Mouse (Mus musculus) adrenal gland, adult 2 months (tissue): ENCODE results near the gene D630003M21Rik. TPM values are rescaled to one million over a fixed set of nuclear protein-coding genes. Genes with fewer than 3 reads are reported as not detected.

Source experiments
- DNase-seq: peaks from one replicate; pipeline ENCODE4 v3.0.0; 2021
- long read RNA-seq: library from polyadenylated mRNA; stranded (forward); transcript quantifications from one replicate; pipeline ENCODE4 v2.0.0, GENCODE M21; 2021
- polyA plus RNA-seq: library from polyadenylated mRNA; depleted of rRNA; stranded (reverse); fragments of >200 nt; gene quantifications from 2 replicates; pipeline ENCODE4 v1.2.3, GENCODE M21; 2012; rRNA removed
- total RNA-seq, 2 experiments: library from RNA; stranded (reverse); gene quantifications; 2 replicates each; pipeline ENCODE4 v1.2.3; 2021

Gene D630003M21Rik
- total RNA-seq: 1 to 10 TPM; 1.4 to 4.1 TPM
- 3.1 and 6.5 TPM in 2 replicates for polyA plus RNA-seq
- long read RNA-seq, partial matches to known transcripts: 0 of 6 reads
- long read RNA-seq, other reads (novel, unspliced or antisense): 3 of 6 reads

GRCm38 (mm10) chr2:158228670-158229502 is at the start of gene D630003M21Rik:
TSS of gene D630003M21Rik (minus strand) at chr2:158229222.
- DNase-seq: peak; percentile 29

GRCm38 (mm10) chr2:158276878-158277277 is 47.9 kb upstream of the D630003M21Rik start:
- no peak for DNase-seq

DNA sequence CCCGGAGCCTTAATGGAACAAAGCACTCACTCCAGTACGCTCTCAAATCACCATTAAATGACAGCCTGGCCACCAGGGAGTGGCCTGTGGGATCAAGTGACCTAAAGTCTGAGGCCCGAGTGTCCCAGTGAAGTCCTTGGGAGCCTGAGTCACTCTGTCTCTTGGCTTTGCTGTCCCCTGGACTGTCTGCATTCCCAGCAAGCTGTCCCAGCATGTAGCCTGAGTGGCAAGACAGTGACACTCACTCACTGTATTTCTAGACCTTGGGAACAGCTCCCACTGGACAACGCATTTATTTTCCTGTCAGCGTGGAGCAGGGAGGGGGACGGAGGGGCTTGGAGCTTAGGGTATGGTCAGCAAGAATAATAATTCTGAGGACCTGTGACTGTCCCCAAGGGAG is 47.4 kb upstream of the D630003M21Rik start:
- DNase-seq: peak; percentile 86

GRCm38 (mm10) chr2:158275811-158276210 is 46.8 kb upstream of the D630003M21Rik start:
- no peak for DNase-seq

- peak; percentile 11 for DNase-seq
These were observed 46.3 kb upstream of the D630003M21Rik start for GRCm38 (mm10) chr2:158275349-158275748.

DNA sequence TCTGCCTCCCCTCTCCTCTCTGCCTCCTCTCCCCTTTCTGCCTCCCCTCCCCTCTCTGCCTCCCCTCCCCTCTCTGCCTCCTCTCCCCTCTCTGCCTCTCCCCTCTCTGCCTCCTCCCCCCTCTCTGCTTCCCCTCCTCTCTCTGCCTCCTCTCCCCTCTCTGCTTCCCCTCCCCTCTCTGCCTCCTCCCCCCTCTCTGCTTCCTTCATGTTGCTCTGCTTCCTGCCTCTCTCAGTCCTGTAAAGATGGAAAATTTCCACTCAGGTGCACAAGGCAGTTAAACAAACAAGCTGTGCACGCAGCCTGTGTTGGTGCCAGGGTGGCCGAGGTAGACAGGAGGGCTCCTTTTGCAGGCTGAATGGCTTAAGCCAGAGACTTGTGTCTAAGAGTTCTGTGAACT is 44.6 kb upstream of the D630003M21Rik start:
- DNase-seq: no peak

DNA sequence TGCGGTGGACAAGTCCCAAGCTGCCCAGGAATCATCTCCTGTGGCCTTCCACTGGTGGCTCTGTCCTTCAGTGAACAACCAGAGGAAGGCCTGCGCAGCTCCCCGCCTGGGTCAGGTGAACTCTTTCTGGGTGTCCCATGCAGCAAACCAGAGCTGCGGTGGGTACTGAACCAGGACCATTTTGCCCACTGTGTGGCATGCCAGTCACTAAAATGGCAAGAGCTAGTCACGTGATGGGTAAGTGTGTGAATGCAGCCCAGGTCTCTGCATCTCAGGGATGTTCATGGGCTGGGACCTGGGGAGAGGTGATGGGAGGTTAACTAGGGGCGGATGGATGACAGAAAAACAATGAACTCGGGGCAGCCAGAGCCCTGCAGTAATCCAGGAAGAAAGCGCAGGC is 41.0 kb upstream of the D630003M21Rik start:
- DNase-seq: no peak

- DNase-seq: no peak
These were observed 35.9 kb upstream of the D630003M21Rik start for GRCm38 (mm10) chr2:158264877-158265276.

DNA sequence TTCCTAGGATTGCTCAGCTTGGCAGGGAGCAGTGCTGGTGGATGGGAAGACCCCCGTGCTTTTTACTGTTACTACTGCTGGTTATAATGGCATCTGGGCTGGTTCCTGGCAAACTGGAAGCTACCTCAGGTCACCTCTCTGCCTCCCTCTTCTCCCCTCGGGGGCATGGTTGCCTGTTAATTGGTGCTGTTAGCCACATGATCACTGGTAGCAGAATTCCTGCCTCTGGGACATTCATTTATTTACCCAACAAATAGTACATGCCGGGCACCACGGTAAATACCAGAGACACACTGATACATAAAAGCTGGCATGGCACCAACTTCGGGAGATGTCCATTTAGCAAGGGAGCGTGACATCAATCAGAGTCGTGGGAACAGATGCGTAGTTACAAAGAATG is 30.5 kb upstream of the D630003M21Rik start:
- no peak for DNase-seq

GRCm38 (mm10) chr2:158258781-158259180 is 29.8 kb upstream of the D630003M21Rik start:
- DNase-seq: peak; percentile 64

- DNase-seq: no peak
These were observed 29.0 kb upstream of the D630003M21Rik start, which contains the start of gene Bpi for GRCm38 (mm10) chr2:158258005-158258418. TSS of gene Bpi (plus strand) at chr2:158258094.

DNA sequence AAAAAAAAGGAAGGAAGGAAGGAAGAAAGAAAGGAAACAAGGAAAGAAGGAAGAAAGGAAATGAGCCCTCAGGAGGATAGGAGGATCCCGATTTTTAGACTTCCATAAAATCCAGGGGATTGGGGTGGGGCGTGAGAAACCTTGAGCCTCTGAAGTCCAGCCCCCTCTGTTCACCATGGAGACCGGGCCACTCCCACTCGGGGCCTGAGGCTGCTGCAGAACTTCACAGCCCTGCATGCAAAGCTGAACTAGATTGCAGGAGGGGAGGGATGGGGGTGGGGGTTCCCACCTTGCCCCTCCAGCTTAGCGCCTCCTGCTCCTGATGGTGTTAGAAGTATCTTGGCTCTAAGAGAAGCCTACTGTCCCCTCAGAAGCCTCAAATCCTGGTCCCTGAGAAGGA is 27.9 kb upstream of the D630003M21Rik start:
- DNase-seq: peak; percentile 38

DNA sequence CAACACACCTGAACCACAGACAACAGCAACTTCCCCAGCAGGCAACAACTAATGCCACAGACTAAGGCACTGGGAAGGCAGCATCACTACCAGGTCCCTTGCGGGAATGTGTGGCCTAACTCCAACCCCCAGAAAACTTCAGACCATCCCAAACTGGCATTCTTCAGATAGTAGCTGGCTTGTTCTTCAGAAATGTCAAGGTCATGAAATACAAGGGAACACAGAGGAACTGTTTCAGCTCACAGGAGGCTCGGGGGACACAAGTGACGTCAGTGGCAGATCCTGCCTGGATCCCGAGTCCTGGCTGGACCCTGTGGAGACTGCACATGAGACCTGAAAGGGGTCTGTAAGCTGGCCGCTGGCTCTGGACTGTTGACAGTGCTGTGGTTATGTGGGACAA is 24.8 kb upstream of the D630003M21Rik start:
- DNase-seq: peak; percentile 62

GRCm38 (mm10) chr2:158250558-158250957 is 21.5 kb upstream of the D630003M21Rik start:
- no peak for DNase-seq

GRCm38 (mm10) chr2:158248318-158248717 is 19.3 kb upstream of the D630003M21Rik start:
- peak; percentile 61 for DNase-seq

GRCm38 (mm10) chr2:158247852-158248251 is 18.8 kb upstream of the D630003M21Rik start:
- no peak for DNase-seq

GRCm38 (mm10) chr2:158245072-158245817 is 16.2 kb upstream of the D630003M21Rik start:
- no peak for DNase-seq

DNA sequence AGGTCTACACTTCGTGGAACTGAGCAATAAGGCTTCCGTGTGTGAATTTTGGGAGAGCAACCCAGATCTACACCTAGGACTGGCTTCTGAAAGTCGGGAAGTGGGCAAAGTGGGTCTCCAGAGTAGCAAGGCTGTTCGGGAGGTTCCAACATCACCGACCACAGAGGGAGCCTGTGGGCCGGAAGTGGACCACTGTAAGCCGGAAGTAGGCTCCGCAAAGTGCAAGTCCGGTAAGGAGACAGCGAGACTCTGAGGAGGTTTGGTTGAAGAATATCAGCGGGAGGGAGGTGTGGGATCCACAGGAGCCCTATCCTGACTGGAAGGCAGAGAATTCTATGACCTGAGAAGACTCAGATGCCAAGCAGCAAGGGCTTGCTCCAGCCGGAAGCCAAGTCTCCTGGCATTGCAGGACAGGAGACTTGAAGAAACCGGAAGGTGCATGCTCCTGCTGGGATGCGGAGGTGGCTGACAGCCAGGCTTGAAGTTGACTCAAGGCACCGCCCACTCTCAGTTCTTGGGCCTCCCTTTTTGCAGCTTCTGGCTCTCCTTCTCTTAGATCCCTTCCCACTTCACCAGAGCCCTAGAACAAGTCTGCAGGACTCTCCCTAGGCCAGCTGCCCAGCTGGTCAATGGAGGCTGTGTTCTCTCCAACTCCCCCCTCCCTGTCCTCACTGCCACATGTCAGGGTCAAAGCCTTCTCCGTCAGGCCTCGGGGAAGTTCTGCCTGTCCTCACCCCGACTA is 14.3 kb upstream of the D630003M21Rik start:
- DNase-seq: no peak

GRCm38 (mm10) chr2:158242170-158242896 is 13.3 kb upstream of the D630003M21Rik start:
- DNase-seq: peak; percentile 52

- no peak for DNase-seq
These were observed 12.2 kb upstream of the D630003M21Rik start for GRCm38 (mm10) chr2:158241126-158241738.

- DNase-seq: no peak
These were observed 9.1 kb upstream of the D630003M21Rik start for GRCm38 (mm10) chr2:158238101-158238500.
